Mouse (Mus musculus): ENCODE measurements around the gene Dlx6. TPM values are rescaled to one million over a fixed set of nuclear protein-coding genes. Genes with fewer than 3 reads are reported as not detected.

Dlx6 gene
- polyA plus RNA-seq, 1 experiment = 12.3 TPM

DNA sequence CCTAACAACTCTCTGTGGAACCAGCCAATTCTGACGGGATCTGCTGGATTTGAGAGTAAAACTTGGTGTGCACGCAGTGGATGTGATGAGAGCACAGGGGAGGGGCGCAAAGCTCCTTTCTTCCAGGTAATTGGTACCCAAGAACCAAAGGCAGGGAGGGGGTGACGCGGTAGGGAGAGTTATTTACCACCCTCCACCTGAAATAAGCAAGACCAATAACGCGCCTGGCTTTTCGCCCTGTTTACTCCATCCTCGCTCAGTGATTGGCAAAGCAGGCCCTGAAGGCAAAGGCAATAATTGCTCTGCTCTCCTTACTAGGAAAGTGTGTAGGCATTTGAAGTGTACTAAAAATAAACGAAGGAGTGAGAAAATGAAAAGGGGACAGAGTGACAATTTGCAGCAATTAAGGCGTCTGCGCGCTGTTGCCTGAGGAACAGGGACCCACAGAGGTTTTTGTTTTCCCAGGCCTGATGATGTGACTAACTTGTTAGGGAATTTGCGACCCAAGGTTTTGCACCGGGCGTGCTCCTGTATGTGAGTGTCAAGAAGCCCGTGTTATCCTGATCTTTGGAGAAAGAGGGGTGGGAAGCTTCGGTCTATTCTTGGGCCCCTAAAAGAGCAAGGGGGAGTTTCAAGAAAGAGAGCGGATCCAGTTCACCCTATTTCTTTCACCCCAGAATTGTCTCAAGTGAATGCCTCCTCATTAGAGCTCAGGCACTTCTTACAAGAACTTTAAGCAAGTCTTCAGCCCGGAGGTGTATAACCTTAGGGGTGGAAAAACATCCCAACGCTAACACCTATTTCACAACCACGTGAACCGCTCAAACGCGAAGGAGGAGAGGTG lies 8.0 kb upstream of the Dlx6 start:
- H3K4me1 ChIP-seq (ENCODE audit: control insufficient read depth, insufficient read depth, low read length) = peaks cover 6% of the 10 kb centered on the region
- no peak overlapping the region for H3K4me3 ChIP-seq (ENCODE audit: control insufficient read depth, low read depth, low read length)
- peaks cover 2% of the 10 kb centered on the region; the same call in 1 of the 2 replicates for H3K27me3 ChIP-seq (ENCODE audit: control insufficient read depth, insufficient read depth, low read length)
- TF ChIP-seq CTCF (IDR thresholded peaks at IDR 0.05; ENCODE audit: control insufficient read depth, insufficient read depth, insufficient replicate concordance, low read depth, low read length) (no peak), POLR2A (IDR thresholded peaks at IDR 0.05; ENCODE audit: control insufficient read depth, low read depth, low read length) (no peak)
- no peaks in the 10 kb centered on the region for H3K36me3 ChIP-seq (ENCODE audit: control insufficient read depth, insufficient read depth, low read length)
- H3K27ac ChIP-seq (ENCODE audit: control insufficient read depth, insufficient read depth, low read depth, low read length) = no peak overlapping the region

DNA sequence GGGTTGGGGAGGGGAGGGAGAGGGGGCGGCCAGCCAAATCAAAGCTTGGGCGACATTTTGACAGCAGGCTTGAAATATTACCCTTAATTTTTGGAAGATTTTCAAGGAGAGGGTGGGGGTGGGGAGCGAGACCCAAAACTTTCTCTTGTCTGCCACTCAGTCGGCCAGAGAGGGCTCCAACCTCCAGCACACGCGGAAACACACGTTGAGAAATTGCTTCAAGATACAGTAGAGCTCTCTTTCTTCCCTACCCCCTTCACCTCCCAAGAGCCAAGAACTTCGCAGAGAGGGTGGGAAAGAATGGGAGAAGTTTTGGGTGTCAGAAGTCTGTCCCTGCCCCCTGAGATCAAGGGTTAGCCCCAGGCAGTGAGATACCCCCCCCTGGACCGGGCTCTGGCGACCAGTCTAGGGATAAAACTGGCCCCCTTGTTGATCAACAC lies 7.4 kb upstream of the Dlx6 start:
- H3K36me3 ChIP-seq (ENCODE audit: control insufficient read depth, insufficient read depth, low read length) = no peaks in the 10 kb centered on the region
- H3K4me3 ChIP-seq (ENCODE audit: control insufficient read depth, low read depth, low read length) = no peak overlapping the region
- peaks cover 2% of the 10 kb centered on the region; the same call in 1 of the 2 replicates for H3K27me3 ChIP-seq (ENCODE audit: control insufficient read depth, insufficient read depth, low read length)
- TF ChIP-seq POLR2A (IDR thresholded peaks at IDR 0.05; ENCODE audit: control insufficient read depth, low read depth, low read length) = no peak
- TF ChIP-seq CTCF (IDR thresholded peaks at IDR 0.05; ENCODE audit: control insufficient read depth, insufficient read depth, insufficient replicate concordance, low read depth, low read length) = no peak
- H3K4me1 ChIP-seq (ENCODE audit: control insufficient read depth, insufficient read depth, low read length) = peaks cover 9% of the 10 kb centered on the region
- no peak overlapping the region for H3K27ac ChIP-seq (ENCODE audit: control insufficient read depth, insufficient read depth, low read depth, low read length)

- Histone ChIP-seq H3K36me3 (ENCODE audit: control insufficient read depth, insufficient read depth, low read length) (no peaks in the 10 kb centered on the region), H3K27me3 (ENCODE audit: control insufficient read depth, insufficient read depth, low read length) (peaks cover 6% of the 10 kb centered on the region), H3K4me1 (ENCODE audit: control insufficient read depth, insufficient read depth, low read length) (peaks cover 10% of the 10 kb centered on the region), H3K4me3 (ENCODE audit: control insufficient read depth, low read depth, low read length) (no peak overlapping the region), H3K27ac (ENCODE audit: control insufficient read depth, insufficient read depth, low read depth, low read length) (no peak overlapping the region)
- TF ChIP-seq CTCF (IDR thresholded peaks at IDR 0.05; ENCODE audit: control insufficient read depth, insufficient read depth, insufficient replicate concordance, low read depth, low read length) = no peak
- TF ChIP-seq POLR2A (IDR thresholded peaks at IDR 0.05; ENCODE audit: control insufficient read depth, low read depth, low read length) = no peak
Observed at GRCm38 (mm10) chr6:6856316-6856715, 6.8 kb upstream of the Dlx6 start.

DNA sequence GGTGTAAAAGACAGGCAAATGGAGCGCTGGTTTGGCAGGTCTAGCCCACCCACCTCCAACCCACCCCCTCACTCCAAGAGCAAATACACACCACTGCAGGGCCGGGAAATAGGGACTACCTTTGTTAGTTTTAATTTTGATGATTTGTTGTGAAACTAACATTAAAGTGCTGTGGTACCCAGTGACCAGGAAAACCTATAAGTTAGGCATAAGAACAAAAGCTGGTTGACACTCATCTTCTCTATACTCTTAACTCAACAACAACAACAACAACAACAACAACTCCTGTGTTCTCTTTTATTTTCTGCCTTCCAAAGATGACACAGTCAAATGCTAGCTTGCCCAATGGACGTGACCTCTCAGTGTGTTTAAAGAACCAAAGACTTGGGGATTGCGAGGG lies 6.3 kb upstream of the Dlx6 start:
- Histone ChIP-seq H3K4me1 (ENCODE audit: control insufficient read depth, insufficient read depth, low read length) (peaks cover 11% of the 10 kb centered on the region), H3K27me3 (ENCODE audit: control insufficient read depth, insufficient read depth, low read length) (peaks cover 7% of the 10 kb centered on the region), H3K36me3 (ENCODE audit: control insufficient read depth, insufficient read depth, low read length) (no peaks in the 10 kb centered on the region), H3K4me3 (ENCODE audit: control insufficient read depth, low read depth, low read length) (no peak overlapping the region), H3K27ac (ENCODE audit: control insufficient read depth, insufficient read depth, low read depth, low read length) (no peak overlapping the region)
- no peak for TF ChIP-seq POLR2A (IDR thresholded peaks at IDR 0.05; ENCODE audit: control insufficient read depth, low read depth, low read length)
- no peak for TF ChIP-seq CTCF (IDR thresholded peaks at IDR 0.05; ENCODE audit: control insufficient read depth, insufficient read depth, insufficient replicate concordance, low read depth, low read length)

GRCm38 (mm10) chr6:6857766-6858165 lies 5.4 kb upstream of the Dlx6 start:
- peaks cover 7% of the 10 kb centered on the region for H3K27me3 ChIP-seq (ENCODE audit: control insufficient read depth, insufficient read depth, low read length)

GRCm38 (mm10) chr6:6858571-6858970 lies 4.6 kb upstream of the Dlx6 start:
- H3K4me1 ChIP-seq (ENCODE audit: control insufficient read depth, insufficient read depth, low read length) = peaks cover 18% of the 10 kb centered on the region
- H3K27me3 ChIP-seq (ENCODE audit: control insufficient read depth, insufficient read depth, low read length) = peaks cover 11% of the 10 kb centered on the region
- no peak overlapping the region for H3K27ac ChIP-seq (ENCODE audit: control insufficient read depth, insufficient read depth, low read depth, low read length)
- no peaks in the 10 kb centered on the region for H3K36me3 ChIP-seq (ENCODE audit: control insufficient read depth, insufficient read depth, low read length)
- H3K4me3 ChIP-seq (ENCODE audit: control insufficient read depth, low read depth, low read length) = no peak overlapping the region
- TF ChIP-seq CTCF (IDR thresholded peaks at IDR 0.05; ENCODE audit: control insufficient read depth, insufficient read depth, insufficient replicate concordance, low read depth, low read length) (no peak), POLR2A (IDR thresholded peaks at IDR 0.05; ENCODE audit: control insufficient read depth, low read depth, low read length) (no peak)

More at GRCm38 (mm10) chr6:6857766-6858165, 5.4 kb upstream of the Dlx6 start:
- no peak for TF ChIP-seq POLR2A (IDR thresholded peaks at IDR 0.05; ENCODE audit: control insufficient read depth, low read depth, low read length)
- TF ChIP-seq CTCF (IDR thresholded peaks at IDR 0.05; ENCODE audit: control insufficient read depth, insufficient read depth, insufficient replicate concordance, low read depth, low read length) = no peak
- Histone ChIP-seq H3K27ac (ENCODE audit: control insufficient read depth, insufficient read depth, low read depth, low read length) (no peak overlapping the region), H3K36me3 (ENCODE audit: control insufficient read depth, insufficient read depth, low read length) (no peaks in the 10 kb centered on the region), H3K4me1 (ENCODE audit: control insufficient read depth, insufficient read depth, low read length) (peaks cover 15% of the 10 kb centered on the region), H3K4me3 (ENCODE audit: control insufficient read depth, low read depth, low read length) (no peak overlapping the region)

DNA sequence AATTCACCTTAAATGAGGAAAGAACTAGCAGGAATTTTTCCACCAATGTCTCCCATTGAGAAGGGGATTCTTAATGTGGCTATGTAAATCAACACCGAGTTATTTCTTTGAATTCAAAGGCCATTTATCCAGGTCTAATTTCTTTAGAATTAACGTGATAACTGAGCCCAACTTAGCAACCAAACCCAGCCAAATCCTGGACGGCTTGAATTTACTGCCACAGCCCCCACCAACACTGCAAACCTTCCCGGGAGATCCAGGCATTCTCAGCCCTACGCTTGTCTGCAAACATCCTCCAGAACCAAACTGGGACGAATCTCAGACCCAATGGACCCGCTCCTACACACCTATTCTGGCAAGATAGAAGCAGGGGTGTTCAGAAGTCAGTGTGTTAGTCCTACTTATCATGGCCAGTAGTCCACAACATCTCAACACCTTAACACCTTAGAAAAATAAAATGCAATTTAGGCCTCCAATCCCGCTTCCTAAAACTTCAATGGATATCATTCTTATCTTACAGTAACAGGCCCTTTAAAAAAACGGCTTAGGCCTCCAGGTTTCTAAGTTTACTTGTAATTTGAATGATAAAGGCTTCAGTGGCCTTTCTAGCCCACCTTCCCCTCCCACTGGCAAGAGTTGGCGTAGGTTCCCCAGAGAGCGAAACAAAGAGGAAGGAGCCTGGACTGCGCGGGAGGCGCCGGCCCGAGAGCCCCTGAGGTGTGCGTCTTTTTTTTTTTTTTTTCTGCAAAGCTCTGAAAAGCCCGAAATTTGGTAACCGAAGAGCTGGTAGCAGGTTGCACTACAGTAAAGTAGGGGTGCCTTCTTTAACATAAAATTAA lies 3.8 kb upstream of the Dlx6 start:
- no peak for TF ChIP-seq POLR2A (IDR thresholded peaks at IDR 0.05; ENCODE audit: control insufficient read depth, low read depth, low read length)
- no peak for TF ChIP-seq CTCF (IDR thresholded peaks at IDR 0.05; ENCODE audit: control insufficient read depth, insufficient read depth, insufficient replicate concordance, low read depth, low read length)
- Histone ChIP-seq H3K4me3 (ENCODE audit: control insufficient read depth, low read depth, low read length) (no peak overlapping the region), H3K4me1 (ENCODE audit: control insufficient read depth, insufficient read depth, low read length) (peaks cover 22% of the 10 kb centered on the region), H3K27me3 (ENCODE audit: control insufficient read depth, insufficient read depth, low read length) (peaks cover 16% of the 10 kb centered on the region), H3K36me3 (ENCODE audit: control insufficient read depth, insufficient read depth, low read length) (no peaks in the 10 kb centered on the region), H3K27ac (ENCODE audit: control insufficient read depth, insufficient read depth, low read depth, low read length) (no peak overlapping the region)
